Mouse (Mus musculus) lung, embryonic 14.5 days (tissue): ENCODE measurements around the gene Retnlg. TPM values are rescaled to one million over a fixed set of nuclear protein-coding genes. Genes with fewer than 3 reads are reported as not detected.

ENCODE experiments used
- ATAC-seq: fragments of 200-750 bp; cut with Nextera tagmentation; 2 replicates; pipeline ENCODE4 v1.8.0; 2017; ENCODE audit warnings: mild to moderate bottlenecking, moderate TSS enrichment, moderate library complexity; ENCODE audit not compliant: insufficient read depth
- DNase-seq: peaks from one replicate; pipeline ENCODE4 v3.0.0-alpha.2; 2015
- H3K27ac ChIP-seq: fragments of 300-500 bp; sonication (generic); 2 replicates; pipeline ENCODE4 v1.5.1; 2014; ENCODE audit warnings: low read depth, mild to moderate bottlenecking, moderate library complexity
- H3K27me3 ChIP-seq: fragments of 300-500 bp; sonication (generic); 2 replicates; pipeline ENCODE4 v1.6.1; 2014; ENCODE audit warnings: low read length, control low read depth; ENCODE audit not compliant: insufficient read depth
- H3K36me3 ChIP-seq: fragments of 300-500 bp; sonication (generic); 2 replicates; pipeline ENCODE4 v1.6.1; 2014; ENCODE audit warnings: control low read depth; ENCODE audit not compliant: insufficient read depth
- H3K4me1 ChIP-seq: fragments of 300-500 bp; sonication (generic); 2 replicates; pipeline ENCODE4 v1.6.1; 2014; ENCODE audit warnings: antibody characterized with exemption, control low read depth; ENCODE audit not compliant: insufficient read depth
- H3K4me2 ChIP-seq: fragments of 300-500 bp; sonication (generic); 2 replicates; pipeline ENCODE4 v1.6.1; 2014; ENCODE audit warnings: mild to moderate bottlenecking
- H3K4me3 ChIP-seq: fragments of 300-500 bp; sonication (generic); 2 replicates; pipeline ENCODE4 v1.5.1; 2014; ENCODE audit warnings: low read depth, low read length
- H3K9ac ChIP-seq: fragments of 300-500 bp; sonication (generic); 2 replicates; pipeline ENCODE4 v1.6.1; 2014
- H3K9me3 ChIP-seq: fragments of 300-500 bp; sonication (generic); 2 replicates; pipeline ENCODE4 v1.6.1; 2016; ENCODE audit warnings: low read depth, low read length, control low read depth
- CTCF ChIP-seq: IDR thresholded peaks from 2 replicates; pipeline ENCODE4 v1.5.1; 2016; ENCODE audit warnings: antibody characterized with exemption, low read depth
- WGBS: fragments of 180-500 bp; shearing (Covaris S2); extraction: QIAGEN DNeasy Blood & Tissue Kit; methylation state at CpG from one replicate; pipeline ENCODE4 v1.1.7; 2014; 5-methylcytosine and 5-hydroxymethylcytosine counted together
- polyA plus RNA-seq: library from polyadenylated mRNA; unstranded; fragments of >200 nt; fragmentation: Nextera tagmentation; extraction: Ambion mirVana; gene quantifications from 2 replicates; pipeline ENCODE4 v1.2.1, GENCODE M21; 2014

Gene Retnlg
- polyA plus RNA-seq, 1 experiment from 2014 or later, result not detected

GRCm38 (mm10) chr16:48911184-48911583 lies 38.8 kb downstream of the Retnlg start:
- no peaks in the 10 kb centered on the region for H3K36me3 ChIP-seq
- no peak for ATAC-seq
- WGBS, result 92% methylated on average over 1 of the region's 1 CpGs
- no peaks in the 10 kb centered on the region for H3K9me3 ChIP-seq
- no peak for TF ChIP-seq CTCF
- no peak overlapping the region for H3K9ac ChIP-seq
- no peak overlapping the region for H3K4me3 ChIP-seq
- no peaks in the 10 kb centered on the region for H3K27me3 ChIP-seq
- no peak overlapping the region for H3K4me2 ChIP-seq
- H3K4me1 ChIP-seq, result no peaks in the 10 kb centered on the region
- H3K27ac ChIP-seq, result no peak overlapping the region
- DNase-seq, result no peak

GRCm38 (mm10) chr16:48913206-48913605 lies 40.8 kb downstream of the Retnlg start:
- no peaks in the 10 kb centered on the region for H3K36me3 ChIP-seq
- DNase-seq (no peak), ATAC-seq (no peak)
- H3K27me3 ChIP-seq, result no peaks in the 10 kb centered on the region
- H3K9ac ChIP-seq, result no peak overlapping the region
- TF ChIP-seq CTCF, result no peak
- no peak overlapping the region for H3K4me2 ChIP-seq
- no peaks in the 10 kb centered on the region for H3K4me1 ChIP-seq
- no peak overlapping the region for H3K27ac ChIP-seq
- no peak overlapping the region for H3K4me3 ChIP-seq
- no peaks in the 10 kb centered on the region for H3K9me3 ChIP-seq
- WGBS, result 92% methylated on average over 3 of the region's 3 CpGs

GRCm38 (mm10) chr16:48923724-48924123 lies 51.3 kb downstream of the Retnlg start:
- peaks cover 31% of the 10 kb centered on the region for H3K36me3 ChIP-seq

More at GRCm38 (mm10) chr16:48923724-48924123, 51.3 kb downstream of the Retnlg start:
- Histone ChIP-seq H3K4me1 (no peaks in the 10 kb centered on the region), H3K4me3 (no peak overlapping the region), H3K9ac (no peak overlapping the region), H3K27ac (no peak overlapping the region), H3K27me3 (no peaks in the 10 kb centered on the region), H3K4me2 (no peak overlapping the region), H3K9me3 (no peaks in the 10 kb centered on the region)
- no peak for DNase-seq
- no peak for ATAC-seq
- WGBS, result 43% methylated on average over 1 of the region's 1 CpGs
- TF ChIP-seq CTCF, result no peak

Other genes starting within 250 kb of the Retnlg start
- gene Trat1, start 100.6 kb upstream of the Retnlg start, polyA plus RNA-seq, result not detected in 2 replicates
- 0.83 and 1.5 TPM in 2 replicates for gene Retnlb, start 55.8 kb upstream of the Retnlg start, polyA plus RNA-seq
- 0.46 and 0.67 TPM in 2 replicates for gene Retnla, start 30.1 kb upstream of the Retnlg start, polyA plus RNA-seq
- 40.5 and 45.0 TPM in 2 replicates for gene Dzip3, start 121.5 kb downstream of the Retnlg start, polyA plus RNA-seq
- gene Cip2a, start 121.6 kb downstream of the Retnlg start, polyA plus RNA-seq, result 45.9 and 48.0 TPM in 2 replicates
- not detected in 2 replicates for gene Myh15, start 184.9 kb downstream of the Retnlg start, polyA plus RNA-seq